Mouse (Mus musculus) kidney, postnatal 0 days (tissue): ENCODE data around the gene Ambp. TPM values are rescaled to one million over a fixed set of nuclear protein-coding genes. Genes with fewer than 3 reads are reported as not detected.

Experiments used
- ATAC-seq: fragments of 200-750 bp; cut with Nextera tagmentation; replicated peaks from 2 replicates; pipeline ENCODE4 v1.8.0; 2017; ENCODE audit warnings: low read depth, moderate number of reproducible peaks, moderate TSS enrichment, moderate library complexity; ENCODE audit not compliant: low FRiP score
- DNase-seq: peaks from one replicate; pipeline ENCODE4 v3.0.0-alpha.2; 2016; ENCODE audit warnings: low spot score
- H3K27ac ChIP-seq: fragments of 300-500 bp; sonication (generic); 2 replicates; pipeline ENCODE4 v1.5.1; 2014; ENCODE audit warnings: mild to moderate bottlenecking
- H3K27me3 ChIP-seq: fragments of 300-500 bp; sonication (generic); 2 replicates; pipeline ENCODE4 v1.6.1; 2014; ENCODE audit warnings: low read length, mixed read lengths; ENCODE audit not compliant: insufficient read depth
- H3K36me3 ChIP-seq: fragments of 300-500 bp; sonication (generic); 2 replicates; pipeline ENCODE4 v1.6.1; 2014; ENCODE audit warnings: low read length, mixed read lengths; ENCODE audit not compliant: insufficient read depth
- H3K4me1 ChIP-seq: fragments of 300-500 bp; sonication (generic); replicated peaks from 2 replicates; pipeline ENCODE4 v1.6.1; 2014; ENCODE audit warnings: antibody characterized with exemption, low read length, mixed read lengths; ENCODE audit not compliant: insufficient read depth
- H3K4me2 ChIP-seq: fragments of 300-500 bp; sonication (generic); 2 replicates; pipeline ENCODE4 v1.6.1; 2014; ENCODE audit warnings: mild to moderate bottlenecking, low read length, moderate library complexity, mixed read lengths
- H3K4me3 ChIP-seq: fragments of 300-500 bp; sonication (generic); replicated peaks from 2 replicates; pipeline ENCODE4 v1.5.1; 2014; ENCODE audit warnings: low read depth, low read length
- H3K9ac ChIP-seq: fragments of 300-500 bp; sonication (generic); 2 replicates; pipeline ENCODE4 v1.6.1; 2014; ENCODE audit warnings: low read depth, low read length
- H3K9me3 ChIP-seq: fragments of 300-500 bp; sonication (generic); replicated peaks from 2 replicates; pipeline ENCODE4 v1.6.1; 2016; ENCODE audit warnings: low read length, inconsistent platforms, mixed read lengths
- CTCF ChIP-seq: IDR thresholded peaks from 2 replicates; pipeline ENCODE4 v1.5.1; 2016; ENCODE audit warnings: antibody characterized with exemption, low read depth, mild to moderate bottlenecking, moderate library complexity
- WGBS: fragments of 180-500 bp; shearing (Covaris S2); extraction: QIAGEN DNeasy Blood & Tissue Kit; methylation state at CpG from one replicate; pipeline ENCODE4 v1.1.7; 2014; 5-methylcytosine and 5-hydroxymethylcytosine counted together
- polyA plus RNA-seq: library from polyadenylated mRNA; unstranded; fragments of >200 nt; fragmentation: Nextera tagmentation; extraction: Ambion mirVana; gene quantifications from 2 replicates; pipeline ENCODE4 v1.2.1, GENCODE M21; 2015

The Ambp gene
- polyA plus RNA-seq, 1 experiment from 2014 or later = 2.3 TPM

GRCm38 (mm10) chr4:63171969-63172685 lies 17.5 kb upstream of the Ambp start, which contains the start of gene Kif12:
Kif12 (minus strand) TSS chr4:63172131.
- peak; percentile 94 for ATAC-seq
- peak; percentile 66 for DNase-seq

GRCm38 (mm10) chr4:63171122-63171521 lies 16.5 kb upstream of the Ambp start:
- H3K27me3 ChIP-seq = no peaks in the 10 kb centered on the region
- DNase-seq (no peak), ATAC-seq (peak; percentile 14; the same call in 1 of the 2 replicates)
- no peaks in the 10 kb centered on the region for H3K9me3 ChIP-seq
- 0 out of 2 replicates have a peak, but pooled peaks cover 10% of the 10 kb centered on the region for H3K36me3 ChIP-seq
- H3K4me1 ChIP-seq = 0 out of 2 replicates have a peak, but pooled peaks cover 6% of the 10 kb centered on the region
- H3K9ac ChIP-seq = peak overlapping the region; percentile 36
- no peak for TF ChIP-seq CTCF
- H3K4me3 ChIP-seq = peak overlapping the region; percentile 39
- WGBS = 33% methylated on average over 24 of the region's 24 CpGs
- peak overlapping the region; percentile 95 for H3K27ac ChIP-seq
- H3K4me2 ChIP-seq = peak overlapping the region; percentile 58

More at GRCm38 (mm10) chr4:63171969-63172685, 17.5 kb upstream of the Ambp start, which contains the start of gene Kif12:
- peak within 1 kb of the TSS; percentile 95 for H3K27ac ChIP-seq
- H3K9ac ChIP-seq = peak within 1 kb of the TSS; percentile 36
- H3K9me3 ChIP-seq = no peaks in the 10 kb centered on the region
- H3K4me2 ChIP-seq = peak within 1 kb of the TSS; percentile 58
- no peak for TF ChIP-seq CTCF
- H3K4me3 ChIP-seq = peak within 1 kb of the TSS; percentile 39
- 0 out of 2 replicates have a peak, but pooled peaks cover 6% of the 10 kb centered on the region for H3K4me1 ChIP-seq
- 48% methylated on average over 4 of the region's 4 CpGs for WGBS
- no peaks in the 10 kb centered on the region for H3K27me3 ChIP-seq
- 0 out of 2 replicates have a peak, but pooled peaks cover 10% of the 10 kb centered on the region for H3K36me3 ChIP-seq

- peak overlapping the region; percentile 36; the same call in 1 of the 2 replicates for H3K9ac ChIP-seq
- no peak for DNase-seq
- 0 out of 2 replicates have a peak, but pooled peaks cover 10% of the 10 kb centered on the region for H3K36me3 ChIP-seq
- H3K9me3 ChIP-seq = no peaks in the 10 kb centered on the region
- ATAC-seq = no peak
- H3K4me1 ChIP-seq = 0 out of 2 replicates have a peak, but pooled peaks cover 6% of the 10 kb centered on the region
- peak overlapping the region; percentile 39; the same call in 1 of the 2 replicates for H3K4me3 ChIP-seq
- peak overlapping the region; percentile 25; the same call in 1 of the 2 replicates for H3K27ac ChIP-seq
- no peaks in the 10 kb centered on the region for H3K27me3 ChIP-seq
- TF ChIP-seq CTCF = no peak
- 68% methylated on average over 4 of the region's 4 CpGs for WGBS
- peak overlapping the region; percentile 58 for H3K4me2 ChIP-seq
Observed at GRCm38 (mm10) chr4:63170061-63170460, 15.5 kb upstream of the Ambp start.

GRCm38 (mm10) chr4:63166323-63166722 lies 11.7 kb upstream of the Ambp start:
- ATAC-seq (no peak), DNase-seq (no peak)
- 80% methylated on average over 5 of the region's 5 CpGs for WGBS
- Histone ChIP-seq H3K9ac (no peak overlapping the region), H3K36me3 (0 out of 2 replicates have a peak, but pooled peaks cover 10% of the 10 kb centered on the region), H3K27ac (no peak overlapping the region), H3K4me1 (0 out of 2 replicates have a peak, but pooled peaks cover 6% of the 10 kb centered on the region), H3K4me3 (no peak overlapping the region), H3K27me3 (no peaks in the 10 kb centered on the region), H3K4me2 (no peak overlapping the region), H3K9me3 (no peaks in the 10 kb centered on the region)
- TF ChIP-seq CTCF = no peak

GRCm38 (mm10) chr4:63165636-63166035 lies 11.0 kb upstream of the Ambp start:
- ATAC-seq = no peak
- Histone ChIP-seq H3K27me3 (no peaks in the 10 kb centered on the region), H3K27ac (no peak overlapping the region), H3K9me3 (no peaks in the 10 kb centered on the region), H3K36me3 (0 out of 2 replicates have a peak, but pooled peaks cover 10% of the 10 kb centered on the region), H3K4me1 (0 out of 2 replicates have a peak, but pooled peaks cover 6% of the 10 kb centered on the region), H3K9ac (no peak overlapping the region), H3K4me3 (no peak overlapping the region), H3K4me2 (no peak overlapping the region)
- 71% methylated on average over 4 of the region's 4 CpGs for WGBS
- no peak for DNase-seq
- no peak for TF ChIP-seq CTCF

- 12% methylated on average over 5 of the region's 5 CpGs for WGBS
- Histone ChIP-seq H3K27me3 (no peaks in the 10 kb centered on the region), H3K4me1 (no peaks in the 10 kb centered on the region; the same call in 1 of the 2 replicates), H3K27ac (peak overlapping the region; percentile 76), H3K9ac (peak overlapping the region; percentile 31; the same call in 1 of the 2 replicates), H3K4me3 (no peak overlapping the region), H3K9me3 (no peaks in the 10 kb centered on the region), H3K36me3 (no peaks in the 10 kb centered on the region), H3K4me2 (no peak overlapping the region)
- ATAC-seq (peak; percentile 68), DNase-seq (peak; percentile 96)
- TF ChIP-seq CTCF = peak; percentile 98
Observed at GRCm38 (mm10) chr4:63158961-63159592, 4.5 kb upstream of the Ambp start.
